Mouse (Mus musculus): Measurements from ENCODE around the gene Mknk1. TPM values are rescaled to one million over a fixed set of nuclear protein-coding genes. Genes with fewer than 3 reads are reported as not detected.

The Mknk1 gene
- polyA plus RNA-seq, 1 experiment from 2014 or later: 28.1 TPM

- ATAC-seq (ENCODE audit: low read depth): peak; percentile 38; the same call in 1 of the 2 replicates
- Histone ChIP-seq H3K4me1 (replicated peaks; ENCODE audit: control insufficient read depth, insufficient read depth, low read length) (no peaks in the 10 kb centered on the region), H3K27me3 (ENCODE audit: control insufficient read depth, insufficient read depth, low read depth, low read length) (no peaks in the 10 kb centered on the region), H3K4me3 (ENCODE audit: low read length) (no peak overlapping the region), H3K9me3 (ENCODE audit: control insufficient read depth, low read length) (no peaks in the 10 kb centered on the region), H3K36me3 (ENCODE audit: control insufficient read depth, insufficient read depth, low read length) (no peaks in the 10 kb centered on the region), H3K9ac (ENCODE audit: low read length) (no peak overlapping the region), H3K4me2 (ENCODE audit: low read depth, low read length) (no peak overlapping the region), H3K27ac (ENCODE audit: low read length) (no peak overlapping the region)
- WGBS: 41% methylated on average over 3 of the region's 3 CpGs
Measured at GRCm38 (mm10) chr4:115821928-115822327, 17.1 kb upstream of the Mknk1 start.

- Histone ChIP-seq H3K4me2 (ENCODE audit: low read depth, low read length) (no peak overlapping the region), H3K27ac (ENCODE audit: low read length) (no peak overlapping the region), H3K9me3 (ENCODE audit: control insufficient read depth, low read length) (no peaks in the 10 kb centered on the region), H3K36me3 (ENCODE audit: control insufficient read depth, insufficient read depth, low read length) (no peaks in the 10 kb centered on the region), H3K27me3 (ENCODE audit: control insufficient read depth, insufficient read depth, low read depth, low read length) (no peaks in the 10 kb centered on the region), H3K4me3 (ENCODE audit: low read length) (no peak overlapping the region), H3K4me1 (replicated peaks; ENCODE audit: control insufficient read depth, insufficient read depth, low read length) (peaks cover 4% of the 10 kb centered on the region), H3K9ac (ENCODE audit: low read length) (no peak overlapping the region)
- WGBS: 66% methylated on average over 2 of the region's 2 CpGs
- no peak for ATAC-seq (ENCODE audit: low read depth)
Measured at GRCm38 (mm10) chr4:115824178-115824577, 14.8 kb upstream of the Mknk1 start.

DNA sequence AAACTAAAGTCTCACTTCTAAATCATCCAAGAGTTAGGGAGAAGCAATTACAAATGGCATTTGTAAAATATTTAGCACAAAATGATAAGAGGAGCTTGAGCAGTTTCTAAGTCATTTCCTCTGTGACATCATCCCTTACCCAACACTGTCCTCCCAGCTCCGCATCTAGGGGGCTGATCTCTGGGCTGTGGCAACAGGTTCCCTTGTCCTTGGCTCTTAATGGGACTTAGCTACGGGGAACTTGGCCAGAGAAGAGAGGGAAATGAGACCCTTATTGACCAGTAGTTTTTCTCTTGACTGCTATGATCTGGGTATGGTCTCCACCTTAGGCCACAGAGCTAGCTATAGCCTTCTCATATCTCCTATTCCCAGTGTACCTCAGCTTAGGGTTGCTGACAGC is 13.7 kb upstream of the Mknk1 start:
- no peak for ATAC-seq (ENCODE audit: low read depth)
- 76% methylated on average over 2 of the region's 2 CpGs for WGBS
- H3K27ac ChIP-seq (ENCODE audit: low read length): no peak overlapping the region
- no peaks in the 10 kb centered on the region for H3K36me3 ChIP-seq (ENCODE audit: control insufficient read depth, insufficient read depth, low read length)
- no peaks in the 10 kb centered on the region for H3K27me3 ChIP-seq (ENCODE audit: control insufficient read depth, insufficient read depth, low read depth, low read length)
- H3K4me2 ChIP-seq (ENCODE audit: low read depth, low read length): no peak overlapping the region
- H3K4me3 ChIP-seq (ENCODE audit: low read length): no peak overlapping the region
- no peaks in the 10 kb centered on the region for H3K9me3 ChIP-seq (ENCODE audit: control insufficient read depth, low read length)
- H3K4me1 ChIP-seq (replicated peaks; ENCODE audit: control insufficient read depth, insufficient read depth, low read length): peaks cover 7% of the 10 kb centered on the region
- no peak overlapping the region for H3K9ac ChIP-seq (ENCODE audit: low read length)

- Histone ChIP-seq H3K4me3 (ENCODE audit: low read length) (peak overlapping the region; percentile 86; the same call in 1 of the 2 replicates), H3K4me1 (replicated peaks; ENCODE audit: control insufficient read depth, insufficient read depth, low read length) (peaks cover 7% of the 10 kb centered on the region), H3K4me2 (ENCODE audit: low read depth, low read length) (peak overlapping the region; percentile 63), H3K27me3 (ENCODE audit: control insufficient read depth, insufficient read depth, low read depth, low read length) (no peaks in the 10 kb centered on the region), H3K36me3 (ENCODE audit: control insufficient read depth, insufficient read depth, low read length) (peaks cover 9% of the 10 kb centered on the region), H3K9ac (ENCODE audit: low read length) (no peak overlapping the region), H3K27ac (ENCODE audit: low read length) (no peak overlapping the region), H3K9me3 (ENCODE audit: control insufficient read depth, low read length) (no peaks in the 10 kb centered on the region)
- WGBS: 64% methylated on average over 3 of the region's 3 CpGs
- ATAC-seq (ENCODE audit: low read depth): no peak
Measured at GRCm38 (mm10) chr4:115827066-115827465, 11.9 kb upstream of the Mknk1 start.

DNA sequence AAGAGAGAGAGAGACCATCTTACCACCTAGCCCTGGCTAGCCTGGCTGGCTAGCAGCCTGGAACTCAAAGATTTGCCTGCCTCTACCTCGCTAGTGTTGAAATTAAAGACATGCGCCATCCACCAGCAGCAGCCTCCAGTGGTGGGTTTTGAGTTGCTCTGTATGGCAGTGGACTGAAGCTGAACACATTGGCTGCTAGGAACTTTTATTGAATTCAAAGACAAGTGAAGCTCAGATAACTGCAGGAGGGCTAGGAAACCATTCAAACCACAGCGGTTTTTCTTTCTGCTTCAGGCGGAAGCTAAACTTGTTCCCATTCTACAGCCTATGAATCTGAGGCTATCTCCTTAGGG is 11.5 kb upstream of the Mknk1 start:
- H3K27ac ChIP-seq (ENCODE audit: low read length): peak overlapping the region; percentile 92
- peak overlapping the region; percentile 86 for H3K4me3 ChIP-seq (ENCODE audit: low read length)
- H3K4me1 ChIP-seq (replicated peaks; ENCODE audit: control insufficient read depth, insufficient read depth, low read length): peaks cover 7% of the 10 kb centered on the region
- no peaks in the 10 kb centered on the region for H3K27me3 ChIP-seq (ENCODE audit: control insufficient read depth, insufficient read depth, low read depth, low read length)
- no peaks in the 10 kb centered on the region for H3K9me3 ChIP-seq (ENCODE audit: control insufficient read depth, low read length)
- WGBS: 2% methylated on average over 4 of the region's 4 CpGs
- peaks cover 12% of the 10 kb centered on the region for H3K36me3 ChIP-seq (ENCODE audit: control insufficient read depth, insufficient read depth, low read length)
- H3K4me2 ChIP-seq (ENCODE audit: low read depth, low read length): peak overlapping the region; percentile 63
- H3K9ac ChIP-seq (ENCODE audit: low read length): peak overlapping the region; percentile 86
- ATAC-seq (ENCODE audit: low read depth): peak; percentile 3; the same call in 1 of the 2 replicates

DNA sequence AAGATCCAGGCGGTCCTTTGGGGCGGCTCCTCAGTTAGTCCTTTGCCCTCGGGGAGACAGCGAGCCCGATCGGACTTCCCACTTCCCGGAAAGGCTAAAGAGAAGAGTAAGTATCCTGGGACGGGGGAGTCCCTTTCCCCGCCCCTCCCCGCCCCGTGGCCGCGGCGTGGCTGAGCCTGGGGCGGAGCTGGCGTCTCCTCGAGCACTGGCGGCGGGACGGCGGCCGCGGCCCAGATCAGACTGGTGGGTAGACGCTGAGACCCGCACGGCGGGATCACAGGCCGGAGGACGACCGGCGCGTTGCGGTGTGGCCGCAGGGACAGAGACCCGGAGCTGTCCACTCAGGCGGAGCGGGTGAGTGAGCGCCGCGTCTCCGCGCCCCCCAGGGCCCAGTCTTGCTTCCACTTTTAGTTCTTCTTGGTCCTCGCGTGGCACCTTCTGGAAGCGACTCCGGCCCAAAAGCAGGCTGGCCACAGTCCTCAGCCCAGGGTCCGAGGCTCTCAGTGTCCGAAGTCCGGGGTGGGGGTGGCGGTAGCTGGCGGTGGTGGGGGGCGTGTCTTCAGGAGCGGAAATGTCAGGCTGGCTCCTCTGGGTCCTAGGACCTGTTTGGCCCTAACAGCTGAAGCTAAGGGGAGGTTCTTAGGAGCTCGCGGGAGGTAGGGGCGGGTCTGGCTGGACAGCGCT is 11.0 kb upstream of the Mknk1 start, which contains the start of gene Mob3c:
Mob3c (plus strand) TSS at position 205 of the 684 bp plus-strand sequence.
- Histone ChIP-seq H3K27me3 (ENCODE audit: control insufficient read depth, insufficient read depth, low read depth, low read length) (no peaks in the 10 kb centered on the region), H3K9ac (ENCODE audit: low read length) (peak within 1 kb of the TSS; percentile 86), H3K9me3 (ENCODE audit: control insufficient read depth, low read length) (no peaks in the 10 kb centered on the region), H3K4me1 (replicated peaks; ENCODE audit: control insufficient read depth, insufficient read depth, low read length) (peaks cover 7% of the 10 kb centered on the region), H3K27ac (ENCODE audit: low read length) (peak within 1 kb of the TSS; percentile 92), H3K4me2 (ENCODE audit: low read depth, low read length) (peak within 1 kb of the TSS; percentile 63), H3K4me3 (ENCODE audit: low read length) (peak within 1 kb of the TSS; percentile 86), H3K36me3 (ENCODE audit: control insufficient read depth, insufficient read depth, low read length) (peaks cover 12% of the 10 kb centered on the region)
- ATAC-seq (ENCODE audit: low read depth): peak; percentile 96
- 0% methylated on average over 49 of the region's 57 CpGs for WGBS

DNA sequence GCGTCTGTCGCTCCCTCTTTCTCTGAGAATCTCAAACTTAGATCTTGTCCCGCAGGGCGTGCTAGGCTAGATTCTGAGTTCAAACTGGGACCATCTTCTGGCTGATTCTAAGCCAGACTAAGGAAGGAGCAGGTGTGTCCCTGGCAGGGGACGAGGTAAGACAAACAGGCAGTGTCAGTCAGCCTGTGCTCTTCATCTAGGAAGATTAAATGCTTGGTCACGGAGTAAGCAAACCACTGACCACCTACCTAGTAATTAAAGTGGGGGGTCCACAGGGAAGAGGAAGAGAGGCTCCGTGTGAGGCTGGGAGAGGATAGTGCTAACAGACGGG is 10.5 kb upstream of the Mknk1 start:
- peaks cover 7% of the 10 kb centered on the region for H3K4me1 ChIP-seq (replicated peaks; ENCODE audit: control insufficient read depth, insufficient read depth, low read length)
- no peak for ATAC-seq (ENCODE audit: low read depth)
- peaks cover 14% of the 10 kb centered on the region for H3K36me3 ChIP-seq (ENCODE audit: control insufficient read depth, insufficient read depth, low read length)
- H3K9me3 ChIP-seq (ENCODE audit: control insufficient read depth, low read length): no peaks in the 10 kb centered on the region
- H3K27ac ChIP-seq (ENCODE audit: low read length): no peak overlapping the region
- H3K9ac ChIP-seq (ENCODE audit: low read length): peak overlapping the region; percentile 86
- WGBS: 6% methylated on average over 8 of the region's 8 CpGs
- peak overlapping the region; percentile 63 for H3K4me2 ChIP-seq (ENCODE audit: low read depth, low read length)
- H3K4me3 ChIP-seq (ENCODE audit: low read length): peak overlapping the region; percentile 86
- no peaks in the 10 kb centered on the region for H3K27me3 ChIP-seq (ENCODE audit: control insufficient read depth, insufficient read depth, low read depth, low read length)

- H3K27ac ChIP-seq (ENCODE audit: low read length): no peak overlapping the region
- WGBS: 49% methylated on average over 5 of the region's 5 CpGs
Measured at GRCm38 (mm10) chr4:115830491-115830890, 8.5 kb upstream of the Mknk1 start.

GRCm38 (mm10) chr4:115831221-115831620 is 7.8 kb upstream of the Mknk1 start:
- 90% methylated on average over 22 of the region's 22 CpGs for WGBS
- peaks cover 7% of the 10 kb centered on the region for H3K4me1 ChIP-seq (replicated peaks; ENCODE audit: control insufficient read depth, insufficient read depth, low read length)
- H3K27me3 ChIP-seq (ENCODE audit: control insufficient read depth, insufficient read depth, low read depth, low read length): no peaks in the 10 kb centered on the region
- H3K9me3 ChIP-seq (ENCODE audit: control insufficient read depth, low read length): no peaks in the 10 kb centered on the region
- H3K4me3 ChIP-seq (ENCODE audit: low read length): no peak overlapping the region
- H3K27ac ChIP-seq (ENCODE audit: low read length): no peak overlapping the region
- no peak overlapping the region for H3K9ac ChIP-seq (ENCODE audit: low read length)
- no peak overlapping the region for H3K4me2 ChIP-seq (ENCODE audit: low read depth, low read length)
- no peak for ATAC-seq (ENCODE audit: low read depth)
- peaks cover 22% of the 10 kb centered on the region for H3K36me3 ChIP-seq (ENCODE audit: control insufficient read depth, insufficient read depth, low read length)

More at GRCm38 (mm10) chr4:115830491-115830890, 8.5 kb upstream of the Mknk1 start:
- H3K4me2 ChIP-seq (ENCODE audit: low read depth, low read length): no peak overlapping the region
- ATAC-seq (ENCODE audit: low read depth): no peak
- H3K9me3 ChIP-seq (ENCODE audit: control insufficient read depth, low read length): no peaks in the 10 kb centered on the region
- H3K9ac ChIP-seq (ENCODE audit: low read length): no peak overlapping the region
- peaks cover 7% of the 10 kb centered on the region for H3K4me1 ChIP-seq (replicated peaks; ENCODE audit: control insufficient read depth, insufficient read depth, low read length)
- H3K4me3 ChIP-seq (ENCODE audit: low read length): no peak overlapping the region
- H3K27me3 ChIP-seq (ENCODE audit: control insufficient read depth, insufficient read depth, low read depth, low read length): no peaks in the 10 kb centered on the region
- H3K36me3 ChIP-seq (ENCODE audit: control insufficient read depth, insufficient read depth, low read length): peaks cover 22% of the 10 kb centered on the region
